Mouse (Mus musculus) 416B (cell line): ENCODE measurements around the gene D930048N14Rik.
"Not testable (repeated sequence)": the region's sequence is repeated elsewhere in the genome, so short reads cannot be mapped to it uniquely, and the experiment has no call there.

Source experiments
- DNase-seq: peaks from one replicate; pipeline ENCODE4 v3.0.0; 2011; ENCODE audit warnings: low read depth

Gene D930048N14Rik

DNA sequence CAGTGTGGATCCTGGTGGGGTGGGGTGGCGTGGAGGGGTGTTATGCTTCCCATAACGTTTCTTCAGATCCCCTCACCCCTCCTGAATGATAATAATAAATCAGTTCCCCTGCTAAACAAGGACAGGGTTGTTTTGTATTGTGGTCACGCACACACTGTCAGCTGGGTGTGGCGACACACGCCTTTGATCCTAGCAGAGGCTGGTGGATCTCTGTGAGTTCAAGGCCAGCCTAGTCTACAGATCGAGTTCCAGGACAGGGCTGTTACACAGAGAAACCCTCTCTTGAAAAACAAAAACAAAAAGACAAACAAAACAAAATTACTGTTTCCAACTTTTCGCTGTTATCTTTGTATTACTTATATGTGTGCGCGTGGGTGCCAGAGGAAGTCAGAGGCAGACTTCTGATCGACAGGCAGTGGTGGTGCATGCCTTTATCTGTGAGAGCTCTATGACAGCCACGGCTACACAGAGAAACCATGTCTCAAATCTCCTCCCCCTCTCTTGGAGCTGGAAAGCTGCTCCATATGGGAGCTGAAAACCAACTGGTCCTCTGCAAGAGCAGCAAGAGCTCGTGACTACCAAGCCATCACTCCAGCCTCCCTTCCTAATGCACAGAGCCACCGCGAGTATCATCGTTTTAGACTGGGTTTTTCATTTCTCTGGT, 21.0 kb upstream of the D930048N14Rik start:
- no peak for DNase-seq

DNA sequence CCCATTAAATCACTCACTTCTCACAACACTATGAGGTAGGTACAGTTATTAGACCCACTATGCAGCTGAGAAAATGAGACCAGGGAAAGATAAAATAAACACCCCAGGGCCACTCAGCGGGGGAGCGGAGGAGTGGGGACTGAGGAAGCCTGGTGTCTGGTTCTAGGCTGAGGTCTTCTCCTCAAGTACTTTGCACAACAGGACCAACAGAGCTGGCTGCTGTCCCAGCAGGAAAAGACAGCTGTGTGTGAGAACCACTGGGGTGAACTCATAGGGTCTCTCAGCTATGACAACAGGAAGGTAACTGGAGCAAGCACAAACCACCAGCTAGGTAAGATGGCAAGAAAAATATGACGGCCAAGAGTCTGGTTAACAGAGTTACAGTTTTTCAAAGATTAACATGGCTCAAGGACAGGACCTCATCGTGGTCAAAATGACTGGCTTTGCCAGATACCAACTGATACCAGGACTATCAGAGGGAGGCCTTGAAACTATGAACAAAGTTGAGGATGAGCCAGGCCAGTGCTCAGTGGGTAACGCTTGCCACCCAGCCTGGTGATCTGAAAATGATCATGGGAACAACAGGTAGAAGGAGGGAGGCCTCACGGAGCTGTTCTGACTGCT, 18.5 kb upstream of the D930048N14Rik start:
- peak; percentile 88 for DNase-seq

DNA sequence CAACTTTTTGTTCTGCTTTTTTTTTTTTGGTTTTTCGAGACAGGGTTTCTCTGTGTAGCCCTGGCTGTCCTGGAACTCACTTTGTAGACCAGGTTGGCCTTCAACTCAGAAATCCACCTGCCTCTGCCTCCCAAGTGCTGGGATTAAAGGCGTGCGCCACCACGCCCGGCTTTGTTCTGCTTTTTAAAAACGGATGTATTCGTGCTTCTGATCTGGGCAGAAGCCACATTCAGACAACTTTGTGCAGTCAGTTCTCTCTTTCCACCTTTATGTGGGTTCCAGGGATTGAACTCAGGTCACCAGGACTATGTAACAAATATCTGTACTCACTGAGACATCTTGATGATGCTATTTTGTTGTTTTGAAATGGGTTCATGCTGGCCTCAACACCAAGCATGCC, 17.6 kb upstream of the D930048N14Rik start:
- not testable (repeated sequence) for DNase-seq

DNA sequence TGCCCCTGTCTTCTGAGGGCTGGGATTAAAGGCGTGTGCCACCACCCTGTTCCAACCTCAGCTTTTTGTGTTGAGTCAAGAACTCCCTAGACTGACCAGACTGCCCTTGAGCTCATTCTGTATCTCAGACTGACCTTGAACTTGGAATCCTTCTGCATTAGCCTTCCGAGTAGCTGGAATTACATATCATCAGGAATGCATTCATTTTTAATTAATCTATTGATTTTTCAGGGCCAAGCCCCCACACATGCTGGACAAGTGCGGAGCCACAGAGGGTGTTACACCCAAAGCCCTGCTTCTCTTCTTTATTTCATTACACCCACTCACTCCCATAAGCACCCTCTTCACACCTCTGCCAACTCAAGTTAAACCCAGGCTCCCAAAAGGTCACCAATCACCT, 17.0 kb upstream of the D930048N14Rik start:
- no peak for DNase-seq

DNA sequence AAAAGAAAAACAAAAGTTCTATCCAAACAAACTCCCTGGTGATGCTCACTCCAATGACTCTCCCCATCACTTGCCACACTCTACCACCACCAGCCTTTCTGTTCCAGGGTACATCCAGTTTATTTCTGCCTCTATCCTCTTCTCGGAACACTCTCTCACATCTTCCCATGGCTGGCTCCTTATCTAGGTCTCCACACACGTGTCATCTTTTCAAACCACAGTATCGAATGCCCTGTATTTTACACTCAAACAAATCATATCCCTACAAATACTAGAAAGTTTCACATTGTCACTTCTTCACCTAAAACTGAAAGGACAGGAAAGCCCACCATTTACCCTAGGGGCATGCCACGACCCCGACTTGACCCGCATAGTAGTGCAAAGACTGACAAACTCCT, 15.6 kb upstream of the D930048N14Rik start:
- DNase-seq, result no peak

DNA sequence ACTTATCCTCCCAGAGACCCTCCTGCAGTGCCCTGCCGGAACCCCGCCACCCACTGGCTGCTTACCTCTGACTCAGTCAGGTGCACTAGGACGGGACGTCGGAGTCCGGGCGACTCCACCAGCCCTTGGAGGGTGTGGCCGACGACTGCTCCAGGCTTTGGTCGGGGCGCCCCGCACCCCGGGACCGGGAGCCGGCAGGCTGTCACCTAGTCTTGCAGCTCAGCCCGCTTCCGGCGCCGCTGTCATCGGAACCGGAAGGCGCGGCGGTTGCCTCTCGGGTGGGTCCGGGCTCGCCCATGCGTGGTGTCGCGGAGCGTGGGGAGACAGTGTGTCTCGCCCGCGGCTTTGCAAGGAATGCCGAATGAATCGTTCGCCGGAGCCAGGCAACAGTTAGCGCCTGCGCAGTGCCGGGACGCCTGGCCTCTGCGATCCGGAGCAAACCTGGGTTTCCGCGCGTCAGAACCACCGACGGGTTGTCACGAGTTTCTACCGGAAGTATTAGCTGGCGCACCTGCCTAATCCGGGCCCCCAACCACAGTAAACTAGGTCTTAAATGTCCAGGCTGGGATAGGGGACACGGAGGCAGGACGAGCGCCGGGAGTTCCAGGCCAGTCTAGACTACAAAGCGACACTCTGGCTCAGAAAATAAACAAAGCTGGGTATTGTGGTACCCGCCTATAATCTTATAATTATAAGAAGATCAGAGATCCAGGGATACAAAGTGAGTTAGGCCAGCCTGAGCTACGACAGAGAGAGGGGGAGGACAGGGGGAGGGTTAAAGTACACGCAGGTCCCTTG, 15.0 kb upstream of the D930048N14Rik start, which contains the start of gene Rmnd5b:
Gene Rmnd5b (minus strand): TSS at position 372 of the 798 bp plus-strand sequence.
- peak; percentile 87 for DNase-seq

DNA sequence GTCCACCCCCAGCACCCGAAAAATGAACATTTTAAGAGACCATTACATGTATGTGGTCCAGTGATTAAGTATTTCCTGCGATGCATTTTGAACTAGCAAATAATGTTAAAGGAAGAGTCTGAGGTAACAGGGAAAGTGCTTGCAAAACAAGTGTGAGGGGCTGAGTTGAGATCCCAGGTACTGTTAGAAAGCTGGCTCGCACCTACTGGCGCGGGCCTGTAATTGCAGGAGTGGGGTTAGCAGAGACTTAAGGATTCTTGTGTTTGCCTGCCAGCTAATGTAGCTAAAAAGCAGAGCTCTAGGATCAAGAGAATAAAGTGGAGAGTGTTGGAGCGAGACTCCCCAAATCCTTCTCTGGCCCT, 14.4 kb upstream of the D930048N14Rik start:
- DNase-seq, result peak; percentile 90

DNA sequence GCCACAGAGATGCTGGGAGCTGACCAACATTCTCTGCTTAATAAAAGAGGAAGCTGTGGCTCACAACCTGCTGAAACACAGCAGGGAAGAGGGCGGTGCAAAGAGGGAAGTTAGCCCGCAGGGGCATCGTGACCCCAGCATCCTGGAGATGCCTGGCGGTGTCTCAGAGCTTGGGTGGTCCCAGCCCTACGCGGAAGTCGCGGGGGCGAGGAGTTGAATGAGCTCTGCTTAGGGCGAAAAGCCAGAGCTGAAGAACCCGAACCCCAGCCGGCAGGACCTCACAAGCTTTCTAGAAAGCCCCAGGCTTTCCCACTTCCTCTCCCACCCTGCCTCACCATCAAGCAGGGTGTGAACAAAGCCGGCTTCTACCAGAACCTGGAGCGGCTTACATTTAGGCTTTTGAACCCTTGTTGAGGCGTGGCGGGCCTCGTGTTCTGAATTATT, 12.8 kb upstream of the D930048N14Rik start:
- DNase-seq, result peak; percentile 93

DNA sequence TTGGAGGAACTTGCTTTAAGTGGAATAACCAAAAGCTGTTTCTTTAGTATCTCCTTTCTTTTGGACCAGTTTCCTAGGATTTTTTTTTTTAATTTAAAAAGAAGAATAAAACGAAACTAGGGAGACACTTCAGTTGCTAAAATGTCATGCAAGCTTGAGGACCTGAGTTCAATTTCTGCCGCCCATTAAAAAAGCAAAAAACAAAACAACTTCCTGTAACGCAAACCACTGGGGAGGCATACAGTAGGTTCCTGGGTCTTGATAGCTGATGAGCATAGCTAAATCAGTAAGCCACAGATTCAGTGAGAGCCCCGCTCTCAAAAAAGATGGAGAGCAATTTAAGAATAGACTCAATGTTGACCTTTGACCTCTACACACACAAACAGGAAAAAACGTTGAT, 12.3 kb upstream of the D930048N14Rik start:
- no peak for DNase-seq

DNA sequence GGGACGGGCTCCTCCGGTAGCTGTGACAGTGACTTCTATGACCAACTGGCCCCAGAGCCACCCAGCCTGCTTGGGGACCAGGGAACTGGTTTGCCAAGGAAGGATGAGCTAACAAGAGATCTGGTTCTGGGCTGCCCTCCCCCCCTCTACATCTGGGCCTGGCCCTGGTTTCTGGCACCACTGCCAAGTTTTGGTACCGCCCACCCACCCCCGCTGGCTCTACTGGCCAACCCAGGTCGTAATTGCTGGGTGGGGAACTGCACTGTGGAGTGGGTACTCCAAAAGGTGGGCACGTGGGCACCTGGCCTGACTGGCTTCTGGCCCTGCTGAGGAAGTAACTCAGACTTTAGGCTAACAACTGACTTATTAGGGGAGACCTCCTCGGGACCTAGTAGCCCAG, 10.0 kb upstream of the D930048N14Rik start:
- DNase-seq, result no peak

DNA sequence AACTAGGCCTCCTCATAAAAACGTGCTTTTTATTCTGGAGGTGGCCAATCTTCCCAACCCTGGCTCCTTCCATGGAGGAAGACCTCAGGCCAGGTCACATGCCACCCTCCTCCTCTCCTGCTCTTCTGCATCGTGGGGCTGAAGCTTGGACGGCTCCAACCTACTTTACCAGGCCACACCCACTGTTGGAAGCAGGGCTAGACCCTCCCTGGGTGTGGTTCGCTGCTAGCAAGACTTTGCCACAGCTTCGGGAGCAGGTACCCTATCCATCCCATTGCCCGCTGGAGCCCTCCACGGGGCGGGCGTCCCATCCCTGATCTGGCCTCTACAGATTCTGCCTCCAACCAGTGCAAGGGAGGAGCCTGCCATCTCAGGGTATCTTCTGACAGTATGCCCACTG, 7.6 kb upstream of the D930048N14Rik start:
- no peak for DNase-seq

DNA sequence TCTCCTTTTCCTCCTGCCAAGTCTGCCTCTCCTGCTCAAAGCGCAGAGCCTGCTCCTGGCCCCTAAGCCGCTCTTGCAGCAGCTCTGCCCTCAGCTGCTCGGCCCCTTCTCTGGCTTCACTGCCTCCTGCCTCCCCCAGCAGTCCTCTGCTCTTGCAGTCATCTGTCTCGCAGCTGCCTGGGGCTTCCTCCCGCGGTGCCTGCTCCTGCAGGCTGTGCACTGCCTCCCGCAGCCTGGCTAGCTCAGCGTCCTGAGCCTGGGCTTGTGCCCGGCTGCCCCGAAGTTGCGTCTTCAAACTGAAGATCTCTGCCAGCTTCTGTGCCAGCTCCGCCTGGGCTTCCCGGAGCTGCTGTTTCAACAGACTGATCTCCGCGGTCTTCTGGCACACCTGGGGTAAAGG, 7.0 kb upstream of the D930048N14Rik start:
- no peak for DNase-seq

DNA sequence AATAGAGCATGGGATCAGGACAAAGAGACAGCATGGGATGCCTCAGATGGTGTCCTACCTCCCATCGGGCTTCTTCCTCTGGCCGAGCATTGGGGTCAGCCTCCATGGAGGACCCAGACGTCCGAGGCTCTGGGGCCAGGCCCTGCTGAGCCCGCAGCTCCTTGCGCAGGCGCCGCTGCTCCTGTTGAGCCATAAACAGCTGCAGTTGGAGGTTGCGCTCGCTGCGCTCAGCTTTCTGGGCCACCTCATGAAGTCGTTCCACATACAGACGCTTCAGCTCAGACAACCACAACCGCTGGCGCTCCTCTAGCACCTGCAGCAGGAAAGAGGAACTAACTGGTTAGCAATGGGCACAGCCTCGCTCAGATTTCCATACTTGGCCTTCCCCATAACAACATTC, 6.5 kb upstream of the D930048N14Rik start:
- peak; percentile 54 for DNase-seq

DNA sequence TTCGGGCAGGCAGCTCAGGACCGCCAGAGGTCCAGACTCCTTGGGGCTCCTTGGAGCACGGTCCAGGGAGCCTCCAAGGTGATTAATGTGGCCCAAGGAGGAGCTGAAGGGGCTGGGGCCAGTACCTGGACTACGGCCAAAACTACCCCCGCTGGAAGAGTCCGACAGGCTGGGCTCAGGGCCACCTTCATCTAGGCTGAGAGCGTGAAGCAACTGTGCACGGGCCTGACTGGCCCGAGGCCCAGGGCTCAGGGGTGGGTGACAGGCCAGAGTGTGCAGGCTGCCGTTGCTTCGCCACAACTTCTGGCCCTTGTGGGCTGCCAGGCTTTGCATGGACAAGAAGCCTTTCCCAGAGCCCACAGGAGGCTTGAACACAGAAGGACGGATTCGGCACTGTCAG, 5.5 kb upstream of the D930048N14Rik start:
- DNase-seq, result no peak

DNA sequence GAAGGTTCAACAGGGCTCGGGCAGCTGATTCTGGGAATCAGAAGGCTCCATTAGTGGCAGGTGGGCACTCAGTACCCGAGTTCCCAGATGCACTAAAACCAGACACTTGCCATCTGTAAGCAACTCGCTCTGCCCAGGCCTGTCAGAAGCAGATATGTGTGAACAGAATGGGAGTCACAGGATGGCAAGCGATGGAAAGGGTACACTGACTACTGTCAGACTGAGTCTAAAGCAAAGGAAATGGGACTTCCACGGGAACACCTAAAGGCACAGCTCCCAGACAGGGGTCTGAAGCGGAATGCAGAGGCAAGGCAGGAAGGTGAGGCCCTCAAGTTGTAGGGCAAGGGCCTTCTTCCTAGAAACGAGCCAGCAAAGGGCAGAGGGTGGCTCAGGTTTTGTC, 4.5 kb upstream of the D930048N14Rik start:
- no peak for DNase-seq

DNA sequence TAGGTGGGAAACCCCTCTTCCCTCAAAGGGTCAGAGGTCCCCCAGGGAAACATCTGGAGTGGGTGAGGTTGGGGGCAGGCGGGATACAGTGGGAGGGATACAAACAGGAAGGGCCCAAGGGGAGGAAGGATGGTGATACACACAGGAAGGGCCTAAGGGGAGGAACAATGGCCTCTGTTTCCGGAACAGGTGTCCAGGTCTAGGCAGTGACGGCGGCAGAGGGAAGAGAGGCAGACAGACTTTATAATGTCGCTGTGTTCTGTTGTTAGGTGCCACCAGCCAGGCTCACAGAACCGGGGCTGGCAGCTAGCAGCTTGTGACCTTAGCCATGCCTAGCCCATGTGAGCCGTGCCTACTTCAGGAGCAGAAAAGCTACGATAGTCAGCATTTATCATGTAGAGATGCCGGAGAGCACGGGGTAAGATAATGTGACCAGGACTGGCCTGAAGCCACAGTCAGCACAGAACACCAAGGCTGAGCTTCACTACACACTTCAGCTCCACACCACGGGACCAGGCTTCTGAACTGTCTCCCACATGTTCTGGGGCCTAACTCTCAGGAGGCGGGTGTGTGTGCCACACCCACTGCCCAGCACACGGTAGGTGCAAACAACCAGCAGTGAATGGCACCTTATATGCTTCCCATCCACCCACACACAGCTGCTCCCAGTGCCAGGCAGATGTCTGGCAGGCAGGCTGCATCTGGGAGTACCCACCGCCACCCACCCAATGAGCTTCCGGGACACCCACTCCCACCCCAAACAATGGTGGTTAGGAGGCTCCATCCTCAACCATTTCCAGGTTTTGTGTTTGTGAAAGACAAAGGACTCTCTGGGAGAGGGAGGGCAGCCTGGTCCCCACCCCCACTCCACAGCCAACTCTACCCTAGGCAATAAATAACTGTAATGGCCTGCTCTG, 3.7 kb upstream of the D930048N14Rik start:
- DNase-seq, result peak; percentile 66

DNA sequence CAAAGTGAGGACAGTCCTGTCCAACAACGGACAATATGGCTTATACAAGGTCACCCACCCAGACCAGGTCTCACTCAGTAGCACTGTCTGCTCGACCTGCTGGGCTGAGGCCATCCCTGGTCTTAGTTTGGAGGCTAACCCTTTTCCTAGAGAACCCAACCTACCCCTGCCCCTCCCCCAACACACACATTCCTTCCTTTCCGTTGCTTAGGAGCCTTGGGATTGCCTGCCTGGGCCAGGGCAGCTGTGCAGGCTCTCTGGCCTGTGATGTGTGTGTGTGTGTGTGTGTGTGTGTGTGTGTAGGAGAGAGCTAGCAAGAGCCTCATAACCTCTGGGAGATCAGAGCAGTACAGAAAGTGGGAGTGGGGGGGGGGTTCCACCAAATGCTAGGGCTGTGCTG, 2.2 kb upstream of the D930048N14Rik start:
- no peak for DNase-seq

DNA sequence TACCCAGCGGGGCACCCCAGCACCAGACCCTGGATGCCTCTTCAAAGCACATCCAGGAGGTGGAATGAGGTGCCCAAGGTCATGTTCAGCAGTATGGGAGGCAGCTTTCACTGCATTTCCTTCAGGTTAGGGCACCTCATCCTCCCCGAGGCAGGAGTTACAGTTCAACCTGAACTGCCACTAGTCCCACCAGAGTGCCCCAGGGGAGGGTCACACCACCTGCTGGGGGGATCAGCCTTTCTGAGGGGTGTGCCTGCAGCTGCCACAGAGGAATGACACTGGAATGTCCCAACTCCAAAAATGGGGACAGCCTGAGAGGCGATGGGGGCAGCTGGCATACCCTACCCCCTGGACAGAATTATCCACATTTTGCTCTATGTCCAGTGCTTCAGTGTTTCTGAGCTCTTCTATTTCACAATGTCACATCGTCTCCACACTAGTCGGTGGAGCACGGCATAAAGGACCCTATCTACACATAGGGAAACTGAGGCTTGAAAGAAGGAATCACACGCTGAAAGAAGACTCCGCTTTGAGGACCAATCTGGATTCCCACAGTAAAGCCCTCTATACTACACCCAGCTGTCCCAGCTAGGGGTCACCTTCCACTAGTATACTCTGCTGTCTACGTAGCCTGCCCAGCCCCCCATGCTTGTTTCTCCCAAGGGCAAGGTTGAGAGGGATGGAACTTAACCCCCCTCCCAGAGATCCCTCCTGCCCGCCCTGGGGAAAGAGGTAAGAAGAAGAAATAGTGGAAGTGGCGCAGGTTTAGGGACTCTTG, 1.5 kb upstream of the D930048N14Rik start:
- DNase-seq, result no peak

DNA sequence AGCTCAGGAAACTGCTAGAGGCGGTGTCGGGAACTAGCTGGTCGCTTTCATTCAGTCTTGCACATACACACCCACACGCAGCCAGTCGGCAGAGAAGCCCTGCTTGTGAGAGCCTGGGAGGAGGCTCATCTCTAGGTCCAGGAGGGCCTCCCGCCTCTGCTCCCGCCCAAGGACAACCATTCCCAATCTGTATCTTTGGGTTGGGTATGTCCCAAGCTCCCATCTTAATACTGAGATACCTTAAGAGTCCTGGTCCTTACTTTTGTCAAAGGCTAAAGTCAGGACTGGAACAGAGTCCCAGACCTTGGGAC, 910 bp upstream of the D930048N14Rik start:
- peak; percentile 57 for DNase-seq

DNA sequence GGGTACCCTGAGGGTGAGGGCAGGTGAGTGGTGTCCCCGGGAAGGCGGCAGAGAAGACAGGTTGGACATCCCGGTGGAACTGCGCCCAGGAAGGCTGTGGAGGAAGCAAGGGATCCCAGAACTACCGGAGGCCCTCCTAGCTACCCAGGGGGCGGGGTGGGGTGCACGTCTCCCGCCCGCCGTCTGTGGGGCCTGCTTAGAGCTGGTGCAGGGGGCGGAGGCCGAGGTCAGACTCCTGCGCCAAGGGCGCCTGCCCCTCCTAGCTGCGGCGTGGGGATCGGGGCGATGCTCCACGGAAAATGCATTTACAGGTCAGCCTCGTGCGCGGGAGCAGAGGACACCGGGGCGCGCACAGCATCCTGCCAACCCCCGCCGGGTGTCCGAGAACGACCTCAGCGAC, 493 bp upstream of the D930048N14Rik start:
- no peak for DNase-seq

DNA sequence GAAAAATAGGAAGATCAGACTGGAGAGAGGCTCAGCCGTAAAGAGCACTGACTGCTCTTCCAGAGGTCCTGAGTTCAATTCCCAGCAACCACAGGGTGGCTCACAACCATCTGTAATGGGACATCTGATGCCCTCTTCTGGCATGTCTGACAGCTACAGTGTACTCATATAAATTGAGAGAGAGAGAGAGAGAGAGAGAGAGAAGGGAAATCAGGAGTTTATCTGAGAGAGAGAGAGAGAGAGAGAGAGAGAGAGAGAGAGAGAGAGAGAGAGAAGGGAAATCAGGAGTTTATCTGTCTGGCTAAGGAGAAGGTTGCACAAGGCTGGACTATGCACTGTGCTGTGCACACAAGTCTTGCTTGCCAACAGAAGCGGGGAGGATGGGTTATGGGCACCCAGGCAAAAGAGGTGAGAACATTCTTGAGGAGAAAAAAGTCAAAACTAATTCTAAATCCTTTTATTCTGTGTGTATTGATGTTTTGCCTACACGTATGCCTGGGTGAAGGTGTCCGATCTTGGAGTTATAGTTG, 2.2 kb downstream of the D930048N14Rik start:
- peak; percentile 21 for DNase-seq
